Mouse (Mus musculus) hindbrain, embryonic 15.5 days (tissue): ENCODE measurements around the gene Ptprd. TPM values are rescaled to one million over a fixed set of nuclear protein-coding genes. Genes with fewer than 3 reads are reported as not detected.

ENCODE experiments used
- ATAC-seq: fragments of 200-750 bp; cut with Nextera tagmentation; 2 replicates; pipeline ENCODE4 v1.8.0; 2017; ENCODE audit warnings: low read depth, moderate number of reproducible peaks, moderate TSS enrichment; ENCODE audit not compliant: low FRiP score
- H3K27ac ChIP-seq: fragments of 300-500 bp; sonication (generic); replicated peaks from 2 replicates; pipeline ENCODE4 v1.5.1; 2015; ENCODE audit warnings: mild to moderate bottlenecking, inconsistent platforms
- H3K27me3 ChIP-seq: fragments of 300-500 bp; sonication (generic); 2 replicates; pipeline ENCODE4 v1.6.1; 2015; ENCODE audit warnings: control low read depth, inconsistent platforms
- H3K36me3 ChIP-seq: fragments of 300-500 bp; sonication (generic); 2 replicates; pipeline ENCODE4 v1.6.1; 2015; ENCODE audit warnings: control low read depth, inconsistent platforms
- H3K4me1 ChIP-seq: fragments of 300-500 bp; sonication (generic); replicated peaks from 2 replicates; pipeline ENCODE4 v1.6.1; 2015; ENCODE audit warnings: control low read depth, inconsistent platforms
- H3K4me2 ChIP-seq: fragments of 300-500 bp; sonication (generic); 2 replicates; pipeline ENCODE4 v1.6.1; 2015; ENCODE audit warnings: moderate library complexity, mild to moderate bottlenecking, inconsistent platforms
- H3K4me3 ChIP-seq: fragments of 300-500 bp; sonication (generic); 2 replicates; pipeline ENCODE4 v1.5.1; 2015; ENCODE audit warnings: mild to moderate bottlenecking, inconsistent platforms
- H3K9ac ChIP-seq: fragments of 300-500 bp; sonication (generic); 2 replicates; pipeline ENCODE4 v1.6.1; 2015; ENCODE audit warnings: inconsistent platforms
- H3K9me3 ChIP-seq: fragments of 300-500 bp; sonication (generic); 2 replicates; pipeline ENCODE4 v1.6.1; 2016; ENCODE audit warnings: control low read depth, inconsistent platforms
- WGBS: fragments of 180-500 bp; shearing (Covaris S2); methylation state at CpG from one replicate; pipeline ENCODE4 v1.1.7; 2015; 5-methylcytosine and 5-hydroxymethylcytosine counted together
- polyA plus RNA-seq: library from polyadenylated mRNA; unstranded; fragments of >200 nt; fragmentation: Nextera tagmentation; extraction: Ambion mirVana; gene quantifications from 2 replicates; pipeline ENCODE4 v1.2.1, GENCODE M21; 2015

The Ptprd gene
- polyA plus RNA-seq, 1 experiment from 2014 or later: 78.2 TPM

GRCm38 (mm10) chr4:77649615-77650325, 562.0 kb downstream of the Ptprd start:
- Histone ChIP-seq H3K36me3 (no peaks in the 10 kb centered on the region), H3K4me1 (no peaks in the 10 kb centered on the region), H3K27ac (no peak overlapping the region), H3K27me3 (no peaks in the 10 kb centered on the region), H3K4me2 (no peak overlapping the region), H3K9ac (no peak overlapping the region), H3K9me3 (no peaks in the 10 kb centered on the region), H3K4me3 (no peak overlapping the region)
- 86% methylated on average over 3 of the region's 3 CpGs for WGBS
- no peak for ATAC-seq

- Histone ChIP-seq H3K9me3 (no peaks in the 10 kb centered on the region), H3K9ac (no peak overlapping the region), H3K4me1 (no peaks in the 10 kb centered on the region), H3K27me3 (no peaks in the 10 kb centered on the region), H3K4me2 (no peak overlapping the region), H3K36me3 (no peaks in the 10 kb centered on the region), H3K27ac (no peak overlapping the region), H3K4me3 (no peak overlapping the region)
- WGBS: 88% methylated on average over 2 of the region's 2 CpGs
- no peak for ATAC-seq
Observed at GRCm38 (mm10) chr4:77648911-77649310, 562.9 kb downstream of the Ptprd start.

GRCm38 (mm10) chr4:77647451-77648137, 564.2 kb downstream of the Ptprd start:
- no peaks in the 10 kb centered on the region for H3K27me3 ChIP-seq
- whole genome bisulfite sequencing: 79% methylated on average over 5 of the region's 5 CpGs
- H3K4me2 ChIP-seq: no peak overlapping the region
- no peaks in the 10 kb centered on the region for H3K36me3 ChIP-seq
- no peak overlapping the region for H3K9ac ChIP-seq
- H3K4me1 ChIP-seq: no peaks in the 10 kb centered on the region
- H3K9me3 ChIP-seq: no peaks in the 10 kb centered on the region
- H3K27ac ChIP-seq: no peak overlapping the region
- H3K4me3 ChIP-seq: no peak overlapping the region
- ATAC-seq: no peak

GRCm38 (mm10) chr4:77644435-77644834, 567.3 kb downstream of the Ptprd start:
- H3K27ac ChIP-seq: no peak overlapping the region
- no peak overlapping the region for H3K4me3 ChIP-seq
- ATAC-seq: no peak
- H3K9ac ChIP-seq: no peak overlapping the region
- H3K27me3 ChIP-seq: no peaks in the 10 kb centered on the region
- H3K9me3 ChIP-seq: no peaks in the 10 kb centered on the region
- H3K4me2 ChIP-seq: no peak overlapping the region
- H3K36me3 ChIP-seq: no peaks in the 10 kb centered on the region
- H3K4me1 ChIP-seq: no peaks in the 10 kb centered on the region

GRCm38 (mm10) chr4:77640022-77640421, 571.7 kb downstream of the Ptprd start:
- ATAC-seq: no peak
- Histone ChIP-seq H3K4me2 (no peak overlapping the region), H3K4me3 (no peak overlapping the region), H3K36me3 (no peaks in the 10 kb centered on the region), H3K27ac (no peak overlapping the region), H3K9me3 (no peaks in the 10 kb centered on the region), H3K4me1 (no peaks in the 10 kb centered on the region), H3K27me3 (no peaks in the 10 kb centered on the region), H3K9ac (no peak overlapping the region)
- WGBS: 50% methylated on average over 7 of the region's 7 CpGs

GRCm38 (mm10) chr4:77613129-77613528, 598.6 kb downstream of the Ptprd start:
- Histone ChIP-seq H3K4me1 (no peaks in the 10 kb centered on the region), H3K4me3 (no peak overlapping the region), H3K9ac (no peak overlapping the region), H3K4me2 (no peak overlapping the region), H3K9me3 (no peaks in the 10 kb centered on the region), H3K36me3 (no peaks in the 10 kb centered on the region), H3K27me3 (no peaks in the 10 kb centered on the region), H3K27ac (no peak overlapping the region)
- 67% methylated on average over 1 of the region's 1 CpGs for WGBS
- ATAC-seq: no peak

GRCm38 (mm10) chr4:77586624-77587023, 625.1 kb downstream of the Ptprd start:
- 83% methylated on average over 1 of the region's 1 CpGs for WGBS

GRCm38 (mm10) chr4:77586222-77586621, 625.5 kb downstream of the Ptprd start:
- Histone ChIP-seq H3K36me3 (no peaks in the 10 kb centered on the region), H3K9ac (no peak overlapping the region), H3K4me3 (no peak overlapping the region), H3K4me1 (no peaks in the 10 kb centered on the region), H3K27ac (no peak overlapping the region), H3K27me3 (no peaks in the 10 kb centered on the region), H3K4me2 (no peak overlapping the region), H3K9me3 (no peaks in the 10 kb centered on the region)
- WGBS: 93% methylated on average over 1 of the region's 1 CpGs
- no peak for ATAC-seq

More at GRCm38 (mm10) chr4:77586624-77587023, 625.1 kb downstream of the Ptprd start:
- Histone ChIP-seq H3K9ac (no peak overlapping the region), H3K27me3 (no peaks in the 10 kb centered on the region), H3K4me2 (no peak overlapping the region), H3K4me1 (no peaks in the 10 kb centered on the region), H3K36me3 (no peaks in the 10 kb centered on the region), H3K4me3 (no peak overlapping the region), H3K9me3 (no peaks in the 10 kb centered on the region), H3K27ac (no peak overlapping the region)
- ATAC-seq: no peak

- H3K9me3 ChIP-seq: no peaks in the 10 kb centered on the region
- H3K27ac ChIP-seq: no peak overlapping the region
- no peak overlapping the region for H3K4me3 ChIP-seq
- H3K36me3 ChIP-seq: no peaks in the 10 kb centered on the region
- H3K9ac ChIP-seq: no peak overlapping the region
- no peak overlapping the region for H3K4me2 ChIP-seq
- peak; percentile 61; the same call in 1 of the 2 replicates for ATAC-seq
- 16% methylated on average over 14 of the region's 14 CpGs for WGBS
- no peaks in the 10 kb centered on the region for H3K27me3 ChIP-seq
- H3K4me1 ChIP-seq: no peaks in the 10 kb centered on the region
Observed at GRCm38 (mm10) chr4:77558404-77559202, 653.2 kb downstream of the Ptprd start.

- no peak overlapping the region for H3K27ac ChIP-seq
- no peaks in the 10 kb centered on the region for H3K27me3 ChIP-seq
- no peaks in the 10 kb centered on the region for H3K36me3 ChIP-seq
- 42% methylated on average over 4 of the region's 4 CpGs for WGBS
- H3K4me2 ChIP-seq: no peak overlapping the region
- no peak overlapping the region for H3K4me3 ChIP-seq
- H3K4me1 ChIP-seq: no peaks in the 10 kb centered on the region
- no peaks in the 10 kb centered on the region for H3K9me3 ChIP-seq
- no peak for ATAC-seq
- H3K9ac ChIP-seq: no peak overlapping the region
Observed at GRCm38 (mm10) chr4:77555841-77556240, 655.9 kb downstream of the Ptprd start.

GRCm38 (mm10) chr4:77537843-77538242, 673.9 kb downstream of the Ptprd start:
- Histone ChIP-seq H3K9me3 (no peaks in the 10 kb centered on the region), H3K4me1 (peaks cover 7% of the 10 kb centered on the region), H3K36me3 (no peaks in the 10 kb centered on the region), H3K27me3 (no peaks in the 10 kb centered on the region), H3K4me2 (no peak overlapping the region), H3K9ac (no peak overlapping the region), H3K27ac (peak overlapping the region; percentile 31; the same call in 1 of the 2 replicates), H3K4me3 (no peak overlapping the region)
- 0 out of 2 replicates have a peak, but pooled peaks have one; percentile 8 for ATAC-seq
- WGBS: 49% methylated on average over 4 of the region's 4 CpGs

GRCm38 (mm10) chr4:77537336-77537735, 674.4 kb downstream of the Ptprd start:
- H3K27me3 ChIP-seq: no peaks in the 10 kb centered on the region
- no peaks in the 10 kb centered on the region for H3K36me3 ChIP-seq
- no peak overlapping the region for H3K4me3 ChIP-seq
- no peak overlapping the region for H3K9ac ChIP-seq
- 30% methylated on average over 5 of the region's 5 CpGs for WGBS
- H3K9me3 ChIP-seq: no peaks in the 10 kb centered on the region
- H3K4me2 ChIP-seq: no peak overlapping the region
- no peak for ATAC-seq
- H3K27ac ChIP-seq: peak overlapping the region; percentile 31
- peaks cover 7% of the 10 kb centered on the region for H3K4me1 ChIP-seq
